Mouse (Mus musculus): ENCODE results near the gene Adcy7. TPM values are rescaled to one million over a fixed set of nuclear protein-coding genes. Genes with fewer than 3 reads are reported as not detected.

The Adcy7 gene
- total RNA-seq, 2 experiments from 2014 or later, result 5.0 to 6.1 TPM

DNA sequence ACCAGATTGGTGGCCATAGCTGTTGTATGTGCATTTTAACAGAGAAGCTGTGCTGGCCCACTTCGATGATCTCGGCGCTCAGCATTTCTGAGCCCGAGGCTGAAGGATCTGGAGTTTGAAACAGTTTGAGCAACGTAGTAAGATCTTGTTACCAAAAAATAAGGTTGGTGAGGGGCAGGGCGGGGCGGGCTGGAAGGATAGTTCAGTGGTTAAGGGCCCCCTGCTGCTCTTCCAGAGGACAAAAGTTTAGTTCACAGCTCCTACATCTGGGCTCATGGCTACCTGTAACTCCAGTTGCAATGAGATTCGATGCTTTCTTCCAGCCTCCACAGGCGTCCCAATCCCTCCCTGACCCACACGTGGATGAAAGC is 26.5 kb downstream of the Adcy7 start:
- no peak for DNase-seq (ENCODE audit: low spot score in 2 of 2)

DNA sequence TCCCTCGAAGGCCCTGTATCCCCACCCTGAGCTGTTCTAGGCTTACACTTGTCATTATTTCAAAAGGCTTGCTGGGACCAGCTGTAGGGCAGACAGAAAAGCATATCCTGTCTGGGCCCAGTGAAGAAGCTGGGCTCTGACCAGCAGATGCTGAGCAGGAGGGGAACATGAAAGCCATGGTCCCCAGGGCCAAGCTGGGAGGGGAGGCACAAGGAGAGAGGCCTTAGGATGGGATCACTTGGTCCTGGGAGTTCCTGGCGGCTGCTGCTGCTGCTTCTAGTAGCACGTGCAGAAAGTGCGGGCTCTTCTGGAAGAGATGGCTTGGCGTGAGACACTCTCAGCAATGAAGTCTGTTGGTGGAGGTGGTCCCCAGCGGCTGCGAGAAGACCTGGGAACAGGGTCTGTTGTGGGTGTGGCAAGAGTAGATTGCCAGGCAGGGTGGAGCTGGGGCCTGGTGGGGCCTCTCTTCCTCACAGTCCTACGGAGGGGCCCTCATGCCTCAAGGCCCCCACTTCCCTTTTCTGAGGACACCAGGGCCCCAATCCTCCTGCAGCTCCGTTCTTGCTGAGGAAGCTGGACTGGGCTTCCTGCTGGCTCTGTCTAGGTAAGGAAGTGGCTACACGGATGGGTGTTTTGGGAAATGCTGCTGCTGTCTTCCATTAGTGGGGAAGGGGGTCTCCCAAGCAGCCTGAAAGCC is 27.9 kb downstream of the Adcy7 start:
- DNase-seq (ENCODE audit: low spot score in 2 of 2), result no peak

DNA sequence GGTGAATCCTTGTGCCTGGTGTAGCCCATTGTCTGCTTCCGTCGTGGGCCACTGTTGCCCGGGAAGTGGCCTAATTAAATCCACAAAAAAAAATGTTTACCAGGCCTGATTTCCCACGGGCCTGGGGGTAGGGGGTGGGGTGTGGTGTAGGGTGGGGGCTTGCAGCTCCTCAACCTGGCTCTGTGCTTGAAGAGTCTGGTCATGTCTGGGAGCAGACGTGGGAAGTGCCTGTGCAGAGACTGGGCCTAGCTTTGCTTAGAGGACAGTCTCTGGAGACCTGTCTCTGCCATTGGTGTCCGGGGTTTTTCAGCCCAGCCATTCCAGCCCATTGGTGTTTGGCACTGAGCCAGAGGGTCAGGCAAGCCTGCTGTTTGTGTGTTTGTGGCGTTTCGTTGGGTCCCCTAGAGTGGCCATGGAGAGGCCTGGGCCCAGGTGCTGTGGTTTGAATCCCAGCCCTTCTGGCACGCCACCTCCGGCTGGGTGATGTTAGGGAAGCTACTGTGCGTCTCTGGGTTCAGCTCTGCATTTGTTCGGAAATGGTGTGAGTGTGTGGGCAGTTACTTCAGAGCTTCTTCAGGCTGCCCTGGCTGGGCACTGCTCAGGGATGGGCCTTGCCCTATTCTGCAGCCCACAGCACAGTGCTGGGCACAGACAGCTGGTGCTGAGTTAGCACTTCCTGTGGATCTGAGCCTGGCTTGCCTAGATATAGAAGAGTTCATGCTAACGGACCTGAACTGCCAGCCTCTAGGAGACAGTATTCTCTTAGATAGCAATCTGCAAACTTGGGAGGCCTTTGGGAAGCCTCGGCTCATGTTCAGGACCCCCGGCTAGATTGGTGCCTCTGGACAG is 29.6 kb downstream of the Adcy7 start:
- no peak for DNase-seq (ENCODE audit: low spot score in 2 of 2)

DNA sequence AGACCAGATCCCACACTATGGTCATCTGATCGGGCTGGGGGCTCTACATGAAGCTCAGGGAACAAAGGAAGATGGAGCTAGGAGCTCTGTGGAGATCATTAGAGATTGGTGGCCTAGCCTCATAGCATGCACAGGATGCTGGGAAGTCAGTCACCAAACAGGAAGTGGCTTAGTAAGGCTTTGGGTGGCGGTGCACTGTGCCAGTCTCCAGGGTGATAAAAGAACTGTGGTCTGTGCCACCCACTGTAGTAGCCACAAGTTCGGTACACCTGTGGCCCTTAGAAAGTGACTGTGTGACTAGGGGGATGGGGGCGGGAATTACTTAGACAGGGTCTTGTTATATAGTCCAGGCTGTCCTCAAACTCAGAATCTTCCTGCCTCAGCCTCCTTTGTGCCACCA is 33.6 kb downstream of the Adcy7 start:
- DNase-seq (ENCODE audit: low spot score in 2 of 2), result no peak

DNA sequence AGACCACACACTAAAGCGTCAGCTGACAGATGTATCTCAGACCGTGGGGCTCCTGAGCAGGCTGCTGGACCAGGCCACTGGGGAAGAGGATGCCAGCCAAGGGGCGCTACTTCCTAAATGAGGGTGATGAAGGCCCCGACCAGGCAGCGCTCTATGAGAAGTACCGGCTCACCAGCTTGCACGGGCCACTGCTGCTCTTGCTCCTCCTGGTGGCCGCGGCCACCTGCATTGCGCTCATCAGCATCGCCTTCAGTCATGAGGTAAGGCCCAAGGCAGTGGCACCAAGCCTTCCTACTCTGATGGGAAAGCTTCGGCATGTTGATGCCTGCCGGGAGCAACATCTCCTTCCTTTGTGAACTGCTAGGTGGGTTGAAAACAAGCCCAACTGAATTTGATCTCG is 34.3 kb downstream of the Adcy7 start:
- DNase-seq (ENCODE audit: low spot score in 2 of 2), result no peak

DNA sequence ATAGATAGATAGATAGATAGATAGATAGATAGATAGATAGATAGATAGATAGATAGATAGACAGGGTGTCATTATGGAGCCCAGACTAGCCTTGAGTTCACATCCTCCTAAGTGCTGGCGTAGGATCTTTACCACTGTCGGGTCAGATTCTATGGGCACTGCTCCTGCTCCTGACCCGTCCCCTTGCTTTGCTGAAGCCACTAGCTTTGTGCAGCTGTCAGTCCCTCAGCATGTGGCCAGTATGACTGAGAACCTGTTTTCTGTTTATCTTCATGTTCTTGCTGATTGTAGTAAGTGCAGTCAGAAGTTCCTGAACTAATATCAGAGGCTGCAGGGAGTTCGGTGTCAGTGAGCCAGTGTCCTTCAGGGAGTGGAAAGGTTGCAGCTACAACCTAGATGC is 35.5 kb downstream of the Adcy7 start:
- no peak for DNase-seq (ENCODE audit: low spot score in 2 of 2)

DNA sequence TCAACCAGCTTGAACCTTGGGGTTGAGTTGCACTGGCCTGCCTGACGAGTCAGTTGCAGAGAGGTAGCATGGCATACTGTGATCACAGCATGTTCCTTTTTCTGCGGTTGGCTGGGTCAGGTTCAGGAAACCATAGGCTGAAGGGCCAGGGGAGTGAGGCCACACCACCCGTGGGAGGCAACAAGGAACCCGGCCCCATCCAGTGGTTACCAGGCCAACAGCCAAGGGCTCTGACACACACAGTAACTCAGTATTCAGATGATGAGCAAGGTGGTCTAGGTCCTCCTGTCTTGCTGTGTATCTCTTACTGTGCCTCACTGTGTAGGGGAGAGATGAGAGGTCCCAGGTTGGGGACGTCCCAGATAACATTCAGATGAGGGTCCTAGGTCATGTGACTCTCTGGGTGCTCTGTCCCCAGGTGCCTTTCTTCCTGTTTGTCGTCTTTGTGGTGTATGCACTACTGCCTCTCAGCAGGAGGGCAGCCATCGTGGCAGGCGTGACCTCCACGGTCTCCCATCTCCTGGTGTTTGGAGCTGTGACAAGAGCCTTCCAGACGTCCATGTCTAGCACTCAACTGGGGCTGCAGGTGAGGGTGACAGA is 37.2 kb downstream of the Adcy7 start:
- no peak for DNase-seq (ENCODE audit: low spot score in 2 of 2)

DNA sequence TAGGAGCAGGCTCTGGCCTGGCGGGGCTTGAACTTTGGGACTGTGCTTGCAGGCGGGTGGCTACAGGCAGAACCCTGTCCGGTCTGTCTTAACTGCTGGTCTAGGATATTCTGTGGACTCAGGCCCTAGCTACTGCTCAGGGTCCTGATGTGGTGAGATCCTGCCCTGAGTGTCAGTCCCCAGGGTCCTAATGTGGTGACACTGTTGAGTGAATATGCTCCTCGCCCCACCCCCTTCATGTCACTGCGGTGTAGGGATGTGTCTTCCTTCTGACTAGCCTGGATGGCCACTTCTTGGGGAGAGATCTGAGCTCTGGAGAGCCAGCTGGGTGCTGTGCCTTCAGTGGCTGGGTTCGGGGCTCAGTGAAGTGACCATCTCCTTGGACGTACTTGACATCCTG is 37.7 kb downstream of the Adcy7 start:
- no peak for DNase-seq (ENCODE audit: low spot score in 2 of 2)

DNA sequence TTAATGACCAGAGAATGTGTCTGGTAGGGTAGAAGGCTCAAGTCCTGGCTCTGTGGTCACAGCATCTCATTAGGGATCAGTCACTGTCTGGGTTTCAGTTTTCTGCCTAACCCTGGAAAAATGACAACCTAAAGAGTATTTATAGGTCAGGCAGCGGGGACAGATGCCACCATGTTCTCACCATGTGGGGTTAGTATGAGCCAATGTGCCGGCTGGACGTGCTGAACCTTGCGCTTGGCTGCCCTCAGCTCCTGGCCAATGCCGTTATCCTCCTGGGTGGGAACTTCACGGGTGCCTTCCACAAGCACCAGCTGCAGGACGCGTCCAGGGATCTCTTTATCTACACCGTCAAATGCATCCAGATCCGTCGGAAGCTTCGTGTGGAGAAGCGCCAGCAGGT is 38.1 kb downstream of the Adcy7 start:
- DNase-seq (ENCODE audit: low spot score in 2 of 2), result no peak

DNA sequence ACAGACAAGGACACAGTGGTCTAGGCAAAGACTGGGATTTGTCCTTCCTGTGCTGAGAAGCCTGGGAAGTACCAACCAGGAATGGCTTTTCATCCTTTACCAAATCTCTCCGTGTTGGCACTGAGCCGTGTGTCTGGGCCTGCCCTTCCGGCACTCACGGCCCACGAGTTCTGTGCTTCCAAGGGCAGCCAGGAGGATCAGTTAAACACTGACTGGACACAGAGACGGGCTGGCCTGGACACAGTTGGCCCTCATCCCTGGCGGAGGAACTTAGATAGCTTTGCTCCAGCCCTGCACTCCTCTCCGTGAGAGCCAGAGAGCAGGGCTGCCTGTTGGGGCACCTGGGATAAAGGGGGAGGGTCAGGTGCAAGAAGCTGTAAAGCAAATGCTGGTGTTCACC is 40.8 kb downstream of the Adcy7 start:
- DNase-seq (ENCODE audit: low spot score in 2 of 2), result no peak

DNA sequence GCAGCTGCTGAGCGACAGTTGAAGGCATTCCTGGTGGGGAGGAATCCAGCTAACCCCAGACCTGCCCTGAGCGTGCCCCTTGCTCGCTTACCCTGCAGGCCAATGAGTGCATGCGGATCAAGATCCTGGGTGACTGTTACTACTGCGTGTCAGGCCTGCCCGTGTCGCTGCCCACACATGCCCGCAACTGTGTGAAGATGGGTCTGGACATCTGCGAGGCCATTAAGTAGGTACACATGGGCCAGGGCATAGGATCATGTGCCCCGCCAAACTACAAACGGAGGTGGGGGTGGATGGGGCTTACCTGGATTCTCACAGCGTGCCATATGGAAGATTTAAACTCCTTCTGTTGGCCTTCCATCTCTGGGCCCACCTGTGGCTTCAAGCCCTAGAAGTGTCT is 41.8 kb downstream of the Adcy7 start:
- DNase-seq (ENCODE audit: low spot score in 2 of 2), result no peak

DNA sequence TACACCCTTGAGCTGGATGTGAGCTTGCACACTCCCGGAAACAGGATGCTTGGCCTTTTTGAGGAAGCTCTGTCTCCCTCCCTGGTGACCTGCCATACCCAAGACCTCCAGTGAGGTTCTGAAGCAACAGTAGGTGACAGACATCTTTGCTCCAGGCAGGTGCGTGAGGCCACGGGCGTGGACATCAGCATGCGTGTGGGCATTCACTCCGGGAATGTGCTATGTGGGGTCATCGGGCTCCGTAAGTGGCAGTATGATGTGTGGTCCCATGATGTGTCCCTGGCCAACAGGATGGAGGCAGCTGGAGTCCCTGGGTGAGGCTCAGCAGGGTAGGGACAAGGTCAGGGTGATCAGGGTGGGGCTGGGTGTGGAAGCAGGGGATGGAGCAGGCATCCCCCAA is 43.1 kb downstream of the Adcy7 start:
- DNase-seq (ENCODE audit: low spot score in 2 of 2), result no peak

DNA sequence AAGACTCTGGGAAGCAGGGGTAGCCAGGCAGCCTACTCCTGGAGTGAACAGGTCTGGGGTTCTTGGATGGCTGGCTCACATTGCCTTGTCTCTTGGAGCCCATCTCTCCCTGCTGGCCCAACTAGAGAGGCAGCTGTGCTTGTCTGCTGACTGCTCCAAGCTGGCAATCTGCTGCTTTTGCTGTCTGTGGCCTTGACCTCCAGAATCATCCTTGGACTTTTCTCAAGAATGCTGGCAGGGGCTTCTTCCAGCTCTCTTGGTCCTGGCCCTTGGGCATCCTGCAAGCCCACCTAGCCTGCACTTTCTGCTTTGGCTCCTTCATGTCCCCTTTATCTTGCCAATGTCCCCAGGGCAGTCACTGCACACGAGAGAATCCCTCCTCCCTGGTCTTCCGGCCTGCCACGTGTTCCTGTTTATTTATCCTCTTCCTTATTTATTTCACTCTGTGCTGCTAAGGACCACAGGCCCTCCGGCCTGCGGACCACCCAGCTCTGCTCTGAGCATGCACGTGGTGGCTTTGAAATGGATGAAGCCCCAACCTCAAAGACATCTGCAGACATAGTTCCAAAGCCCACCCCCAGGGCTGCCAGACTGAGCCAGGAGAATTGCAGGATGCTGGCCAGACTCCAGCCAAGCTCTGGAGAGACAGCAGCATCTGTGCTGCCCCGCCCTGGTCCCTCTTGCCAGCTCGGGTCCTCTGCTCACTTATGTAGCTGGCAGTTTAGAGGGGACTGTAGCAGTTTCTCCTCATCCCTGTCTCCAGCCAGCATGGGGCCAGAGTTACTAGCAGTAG is 44.1 kb downstream of the Adcy7 start:
- DNase-seq (ENCODE audit: low spot score in 2 of 2), result peak; percentile 57 to 61

DNA sequence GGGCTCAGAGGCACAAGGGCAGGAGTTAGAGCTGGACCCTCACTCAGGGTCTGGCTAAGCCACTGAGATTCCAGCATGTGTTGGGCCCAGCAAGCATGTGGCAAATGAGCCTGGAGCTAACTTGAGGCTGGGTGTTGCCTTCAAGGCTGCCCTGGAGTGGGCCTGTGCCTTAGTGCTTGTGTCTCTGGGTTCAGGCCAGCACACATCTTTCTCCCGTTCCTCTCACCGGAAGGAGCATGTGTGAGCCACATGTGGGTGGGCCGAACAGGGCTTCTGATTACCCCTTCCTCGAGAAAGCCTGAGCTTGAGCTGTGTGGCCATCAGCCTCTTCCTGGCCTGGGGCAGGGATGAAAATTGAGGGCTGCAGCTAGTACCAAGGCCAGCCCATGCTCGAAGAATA is 45.1 kb downstream of the Adcy7 start:
- DNase-seq (ENCODE audit: low spot score in 2 of 2), result no peak

DNA sequence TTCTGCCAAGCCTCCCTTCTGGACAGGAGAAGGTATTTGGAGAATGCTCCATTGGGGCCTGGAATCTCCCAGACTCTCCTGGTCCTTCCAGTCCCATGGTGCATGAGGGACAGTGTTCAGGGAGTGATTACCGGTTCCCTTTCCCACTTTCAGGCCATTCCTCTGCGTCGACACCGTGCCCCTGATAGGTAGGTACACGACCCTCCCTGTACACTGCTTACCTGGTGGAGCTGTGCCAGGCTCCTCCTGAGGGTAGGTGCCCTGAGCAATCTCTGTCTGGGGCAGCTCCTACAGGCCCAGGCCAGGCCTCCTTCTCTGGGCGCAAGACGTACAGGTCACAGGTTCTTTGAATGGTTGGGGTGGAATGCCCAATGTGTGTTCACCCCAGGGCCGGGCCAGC is 45.9 kb downstream of the Adcy7 start:
- DNase-seq (ENCODE audit: low spot score in 2 of 2), result no peak

DNA sequence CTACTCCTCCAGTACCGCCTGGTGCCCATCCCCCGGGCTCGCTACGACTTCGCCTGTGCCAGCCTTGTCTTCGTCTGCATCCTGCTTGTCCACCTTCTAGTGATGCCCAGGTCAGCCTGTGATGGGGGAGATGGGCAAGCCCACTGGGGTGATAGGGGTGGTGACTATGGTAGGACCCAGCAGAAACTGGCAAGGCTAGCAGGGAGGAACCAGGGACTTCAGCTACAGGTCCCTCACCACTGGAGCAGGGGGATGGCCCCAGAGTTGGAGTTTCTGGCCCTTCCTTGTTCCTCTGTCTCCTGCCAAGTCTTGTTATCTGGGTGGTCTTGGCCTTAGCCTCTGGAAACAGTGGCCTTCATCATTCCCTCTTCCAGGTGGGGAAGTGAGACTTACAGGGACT is 47.9 kb downstream of the Adcy7 start:
- no peak for DNase-seq (ENCODE audit: low spot score in 2 of 2)

DNA sequence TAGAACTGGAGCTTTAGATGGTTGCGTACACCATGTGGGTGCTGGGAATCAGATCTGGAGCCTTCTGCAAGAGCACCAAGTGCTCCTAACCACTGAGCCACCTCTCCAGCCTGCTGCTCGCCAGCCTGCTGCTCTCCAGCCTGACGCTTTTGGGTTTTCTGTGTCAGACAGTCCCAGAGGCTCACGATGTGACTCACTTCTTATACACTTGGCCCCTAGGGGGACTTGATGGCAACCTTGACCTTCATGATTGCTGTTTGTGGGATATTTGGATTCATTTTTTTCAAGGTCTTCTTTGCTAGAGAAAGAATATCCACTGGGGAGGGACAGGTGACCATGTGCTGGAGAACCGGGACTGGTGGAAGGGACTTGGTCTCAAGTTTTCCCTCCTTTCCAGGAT is 49.2 kb downstream of the Adcy7 start:
- no peak for DNase-seq (ENCODE audit: low spot score in 2 of 2)

DNA sequence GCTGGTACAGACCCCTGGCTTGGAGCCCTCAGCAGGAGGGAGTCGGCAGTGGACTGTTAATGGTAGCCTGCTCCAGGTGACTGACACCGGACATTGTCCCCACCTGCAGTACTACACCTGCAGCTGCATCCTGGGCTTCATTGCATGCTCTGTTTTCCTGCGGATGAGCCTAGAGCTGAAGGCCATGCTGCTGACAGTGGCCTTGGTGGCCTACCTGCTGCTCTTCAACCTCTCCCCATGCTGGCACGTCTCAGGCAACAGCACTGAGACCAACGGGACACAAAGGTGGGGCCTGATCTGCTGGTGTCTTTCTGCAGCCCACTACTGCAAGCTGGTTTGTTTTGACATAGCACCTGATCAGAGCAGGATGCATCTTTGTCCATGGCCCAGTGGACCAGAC is 51.3 kb downstream of the Adcy7 start:
- no peak for DNase-seq (ENCODE audit: low spot score in 2 of 2)

DNA sequence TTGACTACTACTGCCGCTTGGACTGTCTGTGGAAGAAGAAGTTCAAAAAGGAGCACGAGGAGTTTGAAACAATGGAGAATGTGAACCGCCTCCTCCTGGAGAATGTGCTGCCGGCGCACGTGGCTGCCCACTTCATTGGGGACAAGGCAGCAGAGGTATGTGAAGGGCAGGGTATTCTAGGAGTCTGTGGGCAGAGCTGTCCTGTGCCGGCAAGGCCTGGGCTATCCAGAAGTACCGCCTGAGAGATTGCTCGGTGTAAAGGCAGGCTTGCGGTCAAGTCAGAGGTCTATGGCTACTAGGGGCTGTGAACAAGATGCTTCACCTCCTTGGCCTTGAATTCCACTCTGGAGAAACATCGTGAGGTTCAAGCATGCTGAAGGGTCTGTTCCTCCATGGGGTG is 52.6 kb downstream of the Adcy7 start:
- no peak for DNase-seq (ENCODE audit: low spot score in 2 of 2)

DNA sequence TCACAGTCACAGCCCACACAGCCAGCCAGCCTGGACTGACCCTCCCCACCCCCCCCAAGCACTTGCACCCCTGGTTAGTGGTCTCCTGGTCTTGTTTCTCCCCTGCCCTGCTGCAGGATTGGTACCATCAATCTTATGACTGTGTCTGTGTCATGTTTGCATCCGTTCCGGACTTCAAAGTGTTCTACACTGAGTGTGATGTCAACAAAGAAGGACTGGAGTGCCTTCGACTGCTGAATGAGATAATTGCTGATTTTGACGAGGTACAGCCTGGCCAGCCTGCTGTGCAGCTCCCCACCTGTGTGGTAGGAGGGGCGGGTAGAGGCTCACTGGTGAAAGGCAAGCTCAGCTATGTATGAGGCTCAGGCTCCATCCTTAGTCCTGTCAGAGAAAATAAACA is 53.0 kb downstream of the Adcy7 start:
- no peak for DNase-seq (ENCODE audit: low spot score in 2 of 2)

DNA sequence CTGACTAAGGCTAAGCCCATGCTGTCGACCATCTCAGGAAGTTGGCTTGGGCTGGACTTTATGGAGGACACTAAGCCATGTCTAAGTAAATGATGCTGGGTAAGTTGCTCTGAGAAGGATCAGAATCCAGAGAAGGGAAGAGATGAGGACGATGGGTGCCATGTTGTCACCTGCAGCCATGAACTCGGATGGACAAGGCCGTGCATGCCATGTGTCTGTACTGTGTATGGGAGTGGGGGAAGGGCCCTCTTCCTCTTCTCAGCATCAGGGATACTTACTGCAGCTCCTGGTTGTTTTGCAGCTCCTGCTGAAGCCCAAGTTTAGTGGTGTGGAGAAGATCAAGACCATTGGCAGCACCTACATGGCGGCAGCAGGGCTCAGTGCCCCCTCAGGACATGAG is 53.6 kb downstream of the Adcy7 start:
- DNase-seq (ENCODE audit: low spot score in 2 of 2), result no peak

DNA sequence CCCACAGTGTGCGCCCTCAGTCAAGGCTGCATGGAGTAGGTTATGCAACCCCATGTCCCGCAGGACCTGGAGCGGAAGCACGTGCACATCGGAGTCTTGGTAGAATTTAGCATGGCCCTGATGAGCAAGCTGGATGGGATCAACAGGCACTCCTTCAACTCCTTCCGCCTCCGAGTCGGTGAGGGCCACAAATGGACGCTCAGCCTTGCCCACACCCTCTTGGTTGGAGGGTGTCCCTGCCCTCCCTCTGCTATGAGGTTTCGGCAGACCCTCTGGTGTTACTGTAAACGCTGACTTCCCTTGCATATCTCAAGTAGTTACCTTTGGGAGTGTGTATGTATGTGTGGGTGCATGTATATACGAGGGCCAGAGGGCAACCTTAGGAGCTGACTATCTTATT is 54.1 kb downstream of the Adcy7 start:
- no peak for DNase-seq (ENCODE audit: low spot score in 2 of 2)

Measured in layer of hippocampus, postnatal 10 days (tissue).